Mouse (Mus musculus): Measurements from ENCODE around the gene Ckap4.
A peak's percentile ranks its signal among the peaks of the same experiment; 100 is the strongest.
"Not testable (repeated sequence)": the region's sequence is repeated elsewhere in the genome, so short reads cannot be mapped to it uniquely, and the experiment has no call there.

The Ckap4 gene

DNA sequence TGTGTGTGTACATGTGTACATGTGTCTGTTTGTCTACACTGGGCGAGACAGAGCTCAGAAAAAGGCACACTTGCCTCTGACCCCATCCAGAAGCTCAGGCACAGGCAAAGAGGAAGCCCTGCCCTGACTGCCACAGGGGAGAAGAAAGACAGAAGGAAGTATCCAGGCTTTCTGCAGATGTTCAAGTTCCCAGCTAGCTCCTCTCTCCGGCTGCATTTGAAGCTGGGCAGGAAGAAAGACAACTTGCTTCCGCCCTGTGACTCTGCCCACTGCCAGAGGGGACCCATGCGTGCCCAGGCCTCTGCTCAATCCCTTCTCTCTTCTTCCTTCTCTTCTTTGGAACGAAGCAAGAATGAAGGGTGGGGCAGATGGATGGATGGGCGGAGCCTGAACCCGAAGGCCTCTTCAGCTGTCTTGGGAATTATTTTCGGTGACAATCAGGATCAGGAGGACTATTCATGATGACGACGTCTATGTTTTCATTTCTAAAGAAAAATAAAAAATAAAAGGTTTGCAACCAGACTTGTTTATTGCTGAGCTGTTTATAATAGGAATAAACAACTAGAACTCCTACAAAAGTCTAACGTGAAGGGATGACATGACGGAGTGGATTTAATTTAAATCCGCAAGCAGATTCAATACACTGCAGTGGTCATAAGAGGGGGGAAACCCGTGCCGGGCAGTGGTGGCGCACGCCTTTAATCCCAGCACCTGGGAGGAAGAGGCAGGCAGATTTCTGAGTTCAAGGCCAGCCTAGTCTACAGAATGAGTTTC is 15.5 kb upstream of the Ckap4 start:
- no peak for DNase-seq (ENCODE audit: low spot score in 2 of 2)

- DNase-seq (ENCODE audit: low spot score in 2 of 2) = no peak
Observed at GRCm38 (mm10) chr10:84544841-84545610, 11.2 kb upstream of the Ckap4 start.

DNA sequence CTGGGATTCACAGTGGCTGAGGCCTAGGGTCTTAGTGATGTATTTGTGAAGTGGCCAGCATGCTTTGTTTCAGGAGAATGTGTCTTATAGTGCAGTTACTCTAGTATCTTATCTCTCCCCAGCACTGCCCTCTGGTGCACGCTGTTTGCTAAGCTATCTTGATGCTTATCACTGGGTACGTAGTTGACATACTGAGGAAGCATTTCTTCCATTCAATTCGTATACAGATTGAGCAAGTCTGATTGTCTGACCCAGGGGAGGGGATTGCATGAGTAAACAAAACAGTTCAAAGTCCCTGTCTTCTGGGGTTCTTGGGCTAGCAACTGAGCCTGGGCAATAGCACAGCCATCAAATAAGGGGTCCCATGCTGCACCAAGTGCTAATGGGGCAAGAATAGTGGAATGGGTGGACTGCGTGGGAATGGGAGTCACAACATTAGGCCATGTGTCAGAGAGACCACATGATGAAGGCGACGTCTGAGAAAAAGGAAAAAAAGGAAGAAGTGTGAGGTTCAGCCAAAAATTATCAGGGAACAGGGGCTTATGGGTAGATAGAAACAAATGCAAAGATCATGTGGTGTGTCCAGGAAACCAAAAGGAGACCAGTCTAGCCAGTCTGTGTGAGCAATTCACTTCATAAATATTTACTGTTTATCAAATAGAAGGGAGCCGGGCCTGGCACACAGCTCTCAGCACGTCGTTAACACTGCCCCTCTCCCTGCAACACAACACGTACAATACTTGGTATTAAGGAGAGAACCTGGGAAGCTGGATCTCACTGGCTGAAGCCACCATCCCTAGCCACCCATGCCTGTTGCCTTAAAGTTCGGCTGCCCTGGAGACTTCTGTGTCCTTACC is 9.2 kb upstream of the Ckap4 start:
- no peak for DNase-seq (ENCODE audit: low spot score in 2 of 2)

GRCm38 (mm10) chr10:84539651-84540050 is 5.8 kb upstream of the Ckap4 start:
- DNase-seq (ENCODE audit: low spot score in 2 of 2) = no peak

- DNase-seq (ENCODE audit: low spot score in 2 of 2) = no peak
Observed at GRCm38 (mm10) chr10:84535859-84536258, 2.0 kb upstream of the Ckap4 start.

- DNase-seq (ENCODE audit: low spot score in 2 of 2) = no peak
Observed at GRCm38 (mm10) chr10:84535458-84535857, 1.6 kb upstream of the Ckap4 start.

DNA sequence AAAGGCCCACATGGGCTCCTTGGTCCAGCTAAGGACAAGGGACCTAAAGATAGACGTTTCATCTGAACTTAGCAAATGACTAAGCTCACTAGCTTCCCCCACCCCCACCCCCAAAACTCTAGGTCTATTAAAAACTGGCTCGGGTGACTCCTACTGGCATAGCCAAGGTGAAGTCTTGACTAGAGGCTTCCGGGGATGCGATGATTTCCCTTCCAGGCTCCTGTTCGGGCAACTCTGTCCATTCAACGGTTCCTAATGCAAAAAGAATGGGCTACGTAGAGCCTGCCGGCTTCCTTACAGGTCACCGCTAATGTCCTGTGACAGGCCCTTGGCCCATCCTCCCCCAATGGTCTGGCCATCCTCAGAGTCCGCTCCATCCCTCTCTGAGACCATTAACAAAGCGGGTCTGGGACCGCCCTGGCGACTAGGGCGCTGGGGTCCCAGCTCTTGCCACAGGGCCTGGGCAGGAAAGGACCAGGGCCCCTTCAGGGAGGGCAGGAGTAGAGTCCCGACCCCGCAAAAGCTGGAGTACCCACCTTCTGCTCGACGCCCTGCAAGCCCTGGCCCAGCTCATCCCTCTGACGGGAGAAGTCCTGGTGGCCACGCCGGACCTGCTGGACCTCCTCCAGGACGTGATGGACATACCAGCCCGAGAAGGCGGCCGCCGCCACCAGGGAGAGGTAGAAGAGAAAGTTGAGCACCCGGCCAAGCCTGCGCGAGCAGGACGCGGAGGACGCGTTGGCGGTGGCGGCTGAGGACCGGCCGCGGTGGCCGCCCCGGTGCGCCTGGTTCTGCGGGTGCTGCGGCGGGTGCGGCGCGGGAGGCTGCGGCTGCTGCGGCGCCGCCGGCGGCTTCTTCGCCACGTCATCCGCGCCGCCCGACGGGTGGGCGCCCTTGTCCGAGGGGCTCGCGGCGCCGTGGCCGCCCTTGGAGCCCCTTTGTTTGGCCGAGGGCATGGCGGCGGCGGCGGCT is 665 bp downstream of the Ckap4 start:
- DNase-seq (ENCODE audit: low spot score in 2 of 2) = peak; percentile 65 to 67

- no peak for DNase-seq (ENCODE audit: low spot score in 2 of 2)
Observed at GRCm38 (mm10) chr10:84532191-84532889, 1.5 kb downstream of the Ckap4 start.

DNA sequence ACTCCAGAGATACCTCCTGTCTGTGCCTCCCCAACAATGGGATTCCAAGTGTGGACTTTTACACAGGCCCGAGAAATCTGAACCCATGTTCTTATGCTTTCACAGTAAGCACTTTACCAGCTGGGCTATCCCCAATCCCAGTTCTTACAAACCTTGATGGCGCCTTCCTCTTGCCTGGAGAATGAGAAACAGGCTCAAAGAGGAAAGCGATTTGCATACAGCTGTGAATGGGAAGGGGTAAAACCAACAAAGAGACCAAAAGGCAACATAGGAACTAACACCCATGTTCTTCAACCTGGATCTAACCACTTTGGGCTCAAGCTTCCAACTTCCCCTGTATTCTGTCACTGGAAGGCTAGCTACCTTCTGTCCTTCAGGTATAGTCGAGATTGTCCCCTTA is 2.3 kb downstream of the Ckap4 start:
- DNase-seq (ENCODE audit: low spot score in 2 of 2) = no peak

DNA sequence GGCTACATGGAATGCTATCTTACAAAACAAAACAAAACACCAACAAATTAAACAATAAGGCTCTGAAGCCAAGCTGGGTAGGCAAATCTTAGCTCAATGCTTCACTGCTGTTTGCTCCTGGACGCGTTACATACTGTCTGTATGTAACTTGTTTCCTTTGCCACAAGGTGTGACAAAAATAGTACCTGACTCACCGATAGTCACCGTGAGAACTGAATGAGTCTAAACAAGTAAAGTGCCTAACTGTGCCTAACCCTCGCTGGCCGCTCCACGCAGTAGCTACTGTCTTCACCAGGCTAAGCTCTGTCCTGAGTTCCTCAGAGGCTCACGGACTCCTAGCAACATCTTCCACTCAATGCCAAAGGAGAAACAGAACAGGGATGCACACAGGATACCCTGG is 3.5 kb downstream of the Ckap4 start:
- no peak for DNase-seq (ENCODE audit: low spot score in 2 of 2)

DNA sequence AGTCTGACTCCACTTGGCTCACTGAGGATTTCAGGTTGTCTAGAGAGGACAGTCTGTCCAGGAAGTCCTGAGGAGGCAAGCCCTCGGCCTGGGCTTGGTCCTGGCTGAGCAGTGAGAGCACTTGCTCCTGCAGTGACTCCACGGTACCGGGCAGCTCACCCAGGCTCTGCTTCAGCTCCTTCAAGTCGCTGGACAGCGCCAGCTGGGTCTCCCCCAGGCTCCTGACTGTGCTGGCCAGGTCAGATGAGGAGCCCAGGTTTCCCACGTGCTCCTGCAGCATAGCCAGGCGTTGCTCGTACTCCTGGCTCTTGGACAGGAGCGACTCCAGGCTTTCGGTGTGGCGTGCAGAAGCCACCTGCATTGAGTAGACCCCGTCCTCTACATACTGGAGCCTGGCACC is 6.2 kb downstream of the Ckap4 start:
- DNase-seq (ENCODE audit: low spot score in 2 of 2) = no peak

- no peak for DNase-seq (ENCODE audit: low spot score in 2 of 2)
Observed at GRCm38 (mm10) chr10:84527070-84527469, 6.8 kb downstream of the Ckap4 start.

DNA sequence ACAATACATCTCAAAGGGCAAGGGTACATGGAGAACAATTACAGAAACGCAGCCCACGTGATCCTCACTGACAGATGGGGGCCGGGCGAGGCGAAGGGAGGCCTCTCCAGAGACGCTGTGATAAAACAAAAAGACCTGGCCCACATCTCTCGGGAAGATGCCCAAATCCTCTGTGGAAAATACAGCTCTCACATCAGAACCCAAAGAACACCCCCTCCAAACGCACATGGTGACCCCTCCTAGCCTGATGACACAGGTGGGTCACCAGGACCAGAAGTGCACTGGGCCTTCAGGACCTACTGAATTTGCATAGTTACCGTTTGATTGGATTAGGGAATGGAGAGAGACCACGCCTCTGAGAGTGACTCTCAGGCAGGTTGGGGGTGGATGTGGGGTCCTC is 7.4 kb downstream of the Ckap4 start:
- DNase-seq (ENCODE audit: low spot score in 2 of 2) = no peak

DNA sequence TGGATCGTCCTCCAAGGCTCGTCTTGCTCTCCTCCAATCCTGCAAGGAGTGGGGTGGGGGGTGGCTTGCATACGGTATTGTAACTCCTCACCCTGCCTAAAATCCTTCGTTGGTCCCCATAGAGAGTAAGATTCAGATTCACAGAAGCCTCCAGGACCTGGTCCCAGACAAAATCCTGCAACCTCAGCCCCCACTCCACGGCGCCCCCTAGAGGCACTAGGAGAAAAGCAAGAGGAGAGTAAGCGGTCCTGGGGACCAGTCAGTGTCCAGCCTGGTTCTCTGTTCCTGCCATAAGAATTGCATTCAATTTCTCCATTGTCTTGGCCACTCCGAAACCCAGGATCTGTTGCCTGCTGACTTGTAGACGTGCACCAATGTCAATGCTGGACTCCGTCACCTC is 10.2 kb downstream of the Ckap4 start:
- no peak for DNase-seq (ENCODE audit: low spot score in 2 of 2)

- DNase-seq (ENCODE audit: low spot score in 2 of 2) = peak; percentile 60 to 68
Observed at GRCm38 (mm10) chr10:84516414-84516927, 17.4 kb downstream of the Ckap4 start.

- DNase-seq (ENCODE audit: low spot score in 2 of 2) = not testable (repeated sequence)
Observed at GRCm38 (mm10) chr10:84515980-84516379, 17.9 kb downstream of the Ckap4 start.

DNA sequence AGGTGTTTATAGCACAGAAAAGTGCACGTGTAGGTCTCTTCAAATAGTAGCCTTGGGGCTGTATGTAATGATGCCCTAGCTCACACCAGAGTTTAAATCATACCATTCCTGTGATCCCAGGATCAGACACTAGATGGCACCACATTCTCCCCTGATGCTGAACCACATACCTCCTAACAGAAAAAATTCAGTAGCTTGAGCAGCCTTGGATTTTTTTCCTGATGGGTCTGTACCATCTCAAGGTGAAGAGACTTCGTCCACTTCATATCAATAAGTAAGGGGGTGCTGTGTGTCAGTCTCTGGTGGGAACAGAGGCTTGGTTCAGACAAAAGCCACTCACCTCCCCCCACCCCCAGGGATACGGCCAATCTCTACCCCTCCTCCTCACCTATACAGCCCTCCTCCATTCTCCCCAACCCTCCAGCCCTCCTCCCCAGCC is 18.3 kb downstream of the Ckap4 start:
- peak; percentile 71 to 83 for DNase-seq (ENCODE audit: low spot score in 2 of 2)

DNA sequence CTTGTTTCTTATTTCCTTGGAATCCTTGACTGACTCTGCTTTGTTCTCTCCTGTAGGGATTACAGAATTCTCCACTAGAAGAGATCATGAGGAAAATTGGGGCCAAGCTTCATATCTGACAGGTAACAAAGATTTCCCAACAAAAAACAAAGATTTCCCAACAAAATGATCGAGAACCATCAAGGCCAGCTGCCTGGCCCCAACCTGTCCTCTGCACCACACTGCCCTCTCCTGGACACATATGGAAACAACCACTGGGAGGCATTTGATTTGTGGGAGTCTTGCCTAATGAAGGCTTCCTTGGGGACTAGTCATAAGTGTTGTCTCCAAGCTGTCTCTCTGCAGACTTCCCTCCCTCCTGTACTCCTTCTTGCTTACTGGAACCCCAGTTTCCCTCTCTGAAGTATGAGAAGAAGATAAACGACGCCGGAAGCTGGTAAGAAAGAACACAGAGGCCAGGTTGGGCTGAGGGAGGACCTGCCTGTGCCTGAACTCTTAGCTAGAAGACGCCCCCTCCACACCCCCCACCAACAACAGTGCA is 19.8 kb downstream of the Ckap4 start:
- peak in 1 of 2 experiments; percentile 59 for DNase-seq (ENCODE audit: low spot score in 2 of 2)

GRCm38 (mm10) chr10:84512766-84513165 is 21.1 kb downstream of the Ckap4 start:
- no peak for DNase-seq (ENCODE audit: low spot score in 2 of 2)

GRCm38 (mm10) chr10:84508603-84509002 is 25.3 kb downstream of the Ckap4 start:
- DNase-seq (ENCODE audit: low spot score in 2 of 2) = no peak

Measured in right cerebral cortex, postnatal 10 days (tissue).